Mouse (Mus musculus) lung, adult 2 months (tissue): Measurements from ENCODE around the gene Clic4. TPM values are rescaled to one million over a fixed set of nuclear protein-coding genes. Genes with fewer than 3 reads are reported as not detected.

Source experiments
- DNase-seq: peaks from one replicate; pipeline ENCODE4 v3.0.0; 2022
- H3K4me1 ChIP-seq: fragments of 200-500 bp; 2 replicates; pipeline ENCODE4 v1.6.1; 2011; ENCODE audit warnings: low read length; ENCODE audit not compliant: control insufficient read depth, insufficient read depth
- H3K4me3 ChIP-seq: fragments of 200-500 bp; replicated peaks from 2 replicates; pipeline ENCODE3; 2011; ENCODE audit warnings: low read depth, mild to moderate bottlenecking, control low read depth, low read length; ENCODE audit errors: extremely low read depth
- CTCF ChIP-seq: fragments of 200-500 bp; IDR thresholded peaks from 2 replicates; pipeline ENCODE4 v1.5.1; 2011; ENCODE audit warnings: mild to moderate bottlenecking, low read length, control low read depth; ENCODE audit not compliant: insufficient read depth
- POLR2A ChIP-seq: fragments of 200-500 bp; IDR thresholded peaks from 2 replicates; pipeline ENCODE4 v1.6.1; 2011; ENCODE audit warnings: low read depth, mild to moderate bottlenecking, control low read depth, low read length, borderline replicate concordance; ENCODE audit errors: extremely low read depth
- WGBS: fragments of 180-500 bp; shearing (Covaris S2); methylation state at CpG from one replicate; pipeline ENCODE4 v1.1.7; 2018; 5-methylcytosine and 5-hydroxymethylcytosine counted together
- polyA plus RNA-seq: library from polyadenylated mRNA; depleted of rRNA; stranded (reverse); fragments of >200 nt; gene quantifications from 2 replicates; pipeline ENCODE4 v1.2.3, GENCODE M21; 2012

Clic4 gene
- polyA plus RNA-seq, 1 experiment = 227 TPM

DNA sequence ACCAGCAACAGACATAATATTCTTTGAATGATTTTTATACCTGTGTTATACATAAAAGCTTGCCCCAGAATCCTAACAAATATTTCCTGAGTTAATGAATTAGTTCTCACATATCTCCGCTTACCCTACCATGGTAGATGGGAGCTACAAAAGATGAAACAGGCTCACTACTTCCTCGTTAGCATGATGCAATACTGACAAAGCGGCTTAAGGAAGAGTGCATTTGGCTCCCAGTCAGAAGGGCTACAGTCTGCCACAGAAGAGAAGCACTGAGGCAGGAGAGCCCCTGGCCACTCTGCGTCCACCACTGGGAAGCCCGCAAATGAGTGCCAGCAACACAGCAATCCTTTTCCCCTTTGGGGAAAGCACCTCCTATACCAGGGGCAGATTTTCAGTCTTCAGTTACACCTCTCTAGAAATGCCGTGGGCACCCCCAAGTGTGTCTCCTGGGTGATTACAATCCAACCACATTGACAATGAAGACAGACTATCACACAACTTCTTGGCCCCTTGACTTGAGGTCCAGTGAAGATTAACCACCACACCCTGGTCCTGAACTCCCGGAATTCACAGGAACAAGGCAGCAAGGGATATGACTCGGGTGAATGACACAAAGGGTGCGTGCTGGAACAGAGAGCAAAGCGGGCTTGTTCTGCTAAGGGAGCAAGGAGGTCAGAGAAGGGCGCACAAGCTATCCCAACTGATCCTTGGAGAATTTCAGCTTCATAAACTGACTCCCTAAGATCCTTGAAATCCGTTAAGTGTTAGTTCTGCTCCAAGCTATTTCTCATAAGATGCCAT, 19.2 kb downstream of the Clic4 start:
- no peak for DNase-seq
- no peak overlapping the region for H3K4me3 ChIP-seq
- H3K4me1 ChIP-seq = peaks cover 51% of the 10 kb centered on the region
- WGBS = 48% methylated on average over 12 of the region's 12 CpGs
- TF ChIP-seq CTCF (no peak), POLR2A (0 out of 2 replicates have a peak, but pooled peaks have one; percentile 18)

DNA sequence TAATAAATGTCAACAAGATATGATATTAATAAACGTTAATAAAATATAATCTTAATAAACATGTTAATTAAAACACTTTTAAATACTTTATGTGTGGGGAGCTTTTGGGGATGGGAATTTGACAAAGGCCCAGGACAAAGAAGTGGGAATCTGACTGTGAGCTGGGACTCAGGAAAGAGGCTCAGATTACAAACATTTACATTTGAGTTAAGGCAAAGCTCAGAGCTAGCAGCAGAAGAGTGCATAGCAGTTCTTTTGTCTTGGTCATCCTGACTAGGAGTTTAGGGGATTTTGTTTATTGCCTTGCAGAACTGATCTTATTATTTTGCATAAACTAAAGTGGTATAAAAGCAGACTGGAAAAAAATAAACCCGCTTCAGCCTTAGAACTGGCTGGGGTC, 20.8 kb downstream of the Clic4 start:
- DNase-seq = no peak
- Histone ChIP-seq H3K4me3 (no peak overlapping the region), H3K4me1 (peaks cover 52% of the 10 kb centered on the region)
- WGBS = 62% methylated on average over 2 of the region's 2 CpGs
- TF ChIP-seq CTCF (no peak), POLR2A (no peak)

DNA sequence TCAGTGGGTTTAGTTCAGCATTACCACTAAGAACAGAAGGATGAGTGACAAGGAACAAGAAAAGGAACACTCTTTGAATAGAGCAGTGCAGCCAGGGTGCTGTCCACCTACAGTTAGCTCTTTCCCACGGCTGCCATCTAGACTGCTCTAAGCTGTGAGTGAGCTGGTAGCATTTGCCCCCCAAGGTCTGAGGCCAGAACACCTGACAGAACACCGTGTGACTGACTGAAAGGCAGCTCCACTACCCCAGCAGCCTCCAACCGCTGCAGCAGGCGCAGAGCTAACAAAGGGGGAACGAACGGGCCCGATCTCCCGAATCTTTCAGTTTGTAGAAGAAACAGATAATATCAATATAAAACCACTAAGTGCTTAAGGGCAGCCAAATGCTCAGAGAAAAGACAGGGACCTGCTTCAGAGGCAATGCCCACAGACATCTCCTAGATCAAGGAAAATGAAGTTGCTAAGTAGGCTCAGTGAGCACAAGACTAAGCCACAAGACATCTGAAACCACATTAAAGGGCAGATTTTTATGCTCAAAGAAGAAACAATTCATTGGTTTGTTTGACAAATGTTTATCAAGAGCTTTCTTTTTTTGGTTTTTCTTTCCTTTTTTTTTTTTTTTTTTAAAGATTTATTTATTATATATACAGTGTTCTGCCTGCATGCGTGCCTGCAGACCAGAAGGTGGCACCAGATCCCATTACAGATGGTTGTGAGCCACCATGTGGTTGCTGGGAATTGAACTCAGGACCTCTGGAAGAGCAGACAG, 24.2 kb downstream of the Clic4 start:
- H3K4me1 ChIP-seq = peaks cover 37% of the 10 kb centered on the region
- no peak for TF ChIP-seq POLR2A
- 59% methylated on average over 9 of the region's 9 CpGs for WGBS
- no peak for DNase-seq
- H3K4me3 ChIP-seq = no peak overlapping the region

DNA sequence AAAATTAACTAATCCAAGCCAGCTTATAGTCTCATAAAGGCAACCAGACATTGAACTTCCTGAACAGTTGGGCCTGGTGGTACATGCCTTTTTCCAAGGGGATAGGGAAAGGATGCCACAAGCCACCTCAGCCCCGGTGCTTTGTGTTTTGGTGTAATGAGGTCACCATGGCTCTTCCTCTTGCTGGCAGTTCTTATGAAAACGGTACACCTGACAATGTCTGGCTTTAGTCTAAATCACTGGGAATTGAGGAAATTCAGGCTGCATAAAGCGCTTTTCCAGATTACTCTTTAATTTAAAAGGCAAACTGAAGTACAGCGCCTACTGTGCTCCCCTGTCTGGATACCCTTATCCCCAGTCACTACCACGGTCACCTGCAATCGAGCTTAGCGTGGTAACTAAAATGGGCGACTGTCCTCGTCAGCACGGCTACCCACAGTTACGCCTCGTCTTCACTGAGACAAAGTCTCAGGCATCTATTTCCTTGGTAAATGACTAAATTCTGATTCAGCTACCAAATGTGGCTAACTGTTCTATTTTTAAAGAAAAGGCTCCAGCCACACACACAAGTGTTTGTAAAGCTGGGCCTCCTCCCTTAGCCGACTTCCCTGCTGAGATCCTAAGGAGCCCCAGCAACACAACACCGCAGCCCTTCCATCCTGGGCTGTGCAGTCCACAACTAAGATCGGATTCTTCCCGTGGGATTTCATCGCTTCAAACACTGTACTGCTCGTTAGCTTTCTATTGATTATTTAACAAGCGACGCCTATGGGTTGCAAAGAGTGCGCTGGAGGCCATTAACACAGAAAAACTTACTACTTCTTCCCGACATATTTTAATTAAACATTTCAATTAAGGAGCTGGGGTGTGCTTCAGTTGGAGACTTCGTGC, 25.5 kb downstream of the Clic4 start:
- DNase-seq = no peak
- 60% methylated on average over 23 of the region's 23 CpGs for WGBS
- H3K4me1 ChIP-seq = peaks cover 38% of the 10 kb centered on the region
- H3K4me3 ChIP-seq = no peak overlapping the region
- TF ChIP-seq POLR2A = no peak
- TF ChIP-seq CTCF = no peak

DNA sequence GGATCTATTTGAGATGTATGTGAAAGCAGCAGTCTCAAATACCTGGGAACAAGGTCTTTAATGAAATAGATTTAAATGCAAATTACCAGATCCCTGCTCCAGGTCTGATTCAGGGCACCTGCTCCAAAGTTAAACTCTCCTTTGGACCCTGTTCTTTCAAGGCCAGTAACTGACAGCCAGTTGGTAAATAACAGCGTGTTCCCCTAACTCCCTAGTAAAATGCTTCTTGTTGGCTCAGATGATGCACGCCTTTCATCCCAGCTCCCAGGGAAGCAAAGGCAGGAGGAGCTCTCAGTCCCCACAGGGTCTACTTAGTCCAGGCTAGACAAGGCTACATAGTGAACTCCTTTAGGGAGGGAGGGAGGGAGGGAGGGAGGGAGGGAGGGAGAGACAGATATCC, 26.2 kb downstream of the Clic4 start:
- 67% methylated on average over 2 of the region's 2 CpGs for WGBS
- TF ChIP-seq POLR2A (no peak), CTCF (no peak)
- no peak for DNase-seq
- Histone ChIP-seq H3K4me3 (no peak overlapping the region), H3K4me1 (peaks cover 41% of the 10 kb centered on the region)

DNA sequence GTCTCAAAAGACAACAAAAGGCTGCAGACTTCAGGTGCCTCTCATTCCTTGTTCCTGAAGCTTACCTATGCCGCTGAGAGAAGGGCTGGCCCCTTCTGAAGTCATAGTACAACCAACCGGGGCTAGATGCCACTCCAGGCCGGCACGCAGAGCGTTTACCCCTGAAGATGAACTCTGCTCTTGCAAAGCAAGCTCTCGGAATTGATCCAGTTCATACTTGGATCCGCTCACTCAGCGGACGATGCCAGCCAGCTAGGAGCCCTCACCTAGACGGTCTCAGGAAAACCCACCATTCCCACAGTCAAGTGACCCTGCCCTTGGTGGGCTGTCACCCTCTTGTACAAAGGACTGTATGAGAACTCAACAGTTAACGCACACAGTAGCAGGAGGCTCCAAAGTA, 26.8 kb downstream of the Clic4 start:
- Histone ChIP-seq H3K4me3 (no peak overlapping the region), H3K4me1 (peaks cover 41% of the 10 kb centered on the region)
- TF ChIP-seq CTCF (no peak), POLR2A (no peak)
- no peak for DNase-seq
- 67% methylated on average over 11 of the region's 11 CpGs for WGBS

DNA sequence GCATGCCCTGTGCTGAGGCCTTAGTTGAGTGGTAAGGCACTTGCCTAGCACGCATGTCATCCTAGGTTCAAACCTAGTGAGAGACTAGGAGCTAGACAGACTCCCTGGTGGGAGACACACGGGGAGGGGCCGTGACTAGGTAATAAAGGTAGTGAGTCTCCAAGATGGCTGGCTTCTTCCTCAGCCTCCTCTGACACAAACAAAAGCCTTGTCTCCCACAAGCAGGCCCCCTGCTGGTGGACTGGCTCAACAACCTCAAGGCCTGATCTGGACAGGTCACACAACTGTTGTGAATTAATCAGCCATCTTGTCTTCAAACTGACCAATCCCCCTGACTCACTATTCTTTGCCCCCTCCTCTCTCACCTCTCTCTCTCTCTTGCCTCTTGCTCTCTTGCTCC, 28.3 kb downstream of the Clic4 start:
- WGBS = 85% methylated on average over 3 of the region's 3 CpGs
- peaks cover 44% of the 10 kb centered on the region for H3K4me1 ChIP-seq

DNA sequence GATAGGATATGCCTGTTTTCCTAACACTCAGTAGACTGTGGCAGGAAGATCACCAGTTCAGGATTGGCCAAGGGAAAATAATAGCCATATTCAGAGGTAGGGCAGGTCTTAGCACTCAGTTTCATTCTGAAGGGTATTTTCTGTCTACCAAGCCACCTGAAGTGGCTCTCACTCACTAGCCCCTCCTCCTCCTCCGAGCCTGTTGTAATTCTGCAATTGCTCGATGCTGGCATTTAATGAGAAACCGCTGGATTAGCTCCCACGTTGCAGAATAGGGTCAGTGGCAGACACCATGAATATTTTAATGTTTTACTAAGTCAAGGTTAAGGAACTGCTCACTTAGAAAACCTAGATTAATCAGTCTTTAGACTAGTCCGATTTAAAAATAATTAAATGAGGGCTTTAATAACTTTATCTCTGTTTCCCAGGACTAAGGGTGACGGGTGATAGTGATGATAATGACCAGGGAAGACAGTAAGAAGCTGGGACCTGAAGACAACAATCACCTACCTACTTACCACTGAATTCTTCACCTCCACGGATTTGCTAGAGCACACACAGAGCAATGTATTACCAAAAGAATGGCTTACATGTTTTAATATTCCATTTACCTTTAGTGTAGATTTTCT, 29.6 kb downstream of the Clic4 start:
- Histone ChIP-seq H3K4me1 (peaks cover 41% of the 10 kb centered on the region), H3K4me3 (no peak overlapping the region)
- WGBS = 54% methylated on average over 7 of the region's 7 CpGs
- no peak for DNase-seq
- TF ChIP-seq CTCF (no peak), POLR2A (no peak)

More for the DNA sequence above, 28.3 kb downstream of the Clic4 start:
- TF ChIP-seq CTCF = peak; percentile 69
- no peak for TF ChIP-seq POLR2A
- H3K4me3 ChIP-seq = no peak overlapping the region
- DNase-seq = no peak

DNA sequence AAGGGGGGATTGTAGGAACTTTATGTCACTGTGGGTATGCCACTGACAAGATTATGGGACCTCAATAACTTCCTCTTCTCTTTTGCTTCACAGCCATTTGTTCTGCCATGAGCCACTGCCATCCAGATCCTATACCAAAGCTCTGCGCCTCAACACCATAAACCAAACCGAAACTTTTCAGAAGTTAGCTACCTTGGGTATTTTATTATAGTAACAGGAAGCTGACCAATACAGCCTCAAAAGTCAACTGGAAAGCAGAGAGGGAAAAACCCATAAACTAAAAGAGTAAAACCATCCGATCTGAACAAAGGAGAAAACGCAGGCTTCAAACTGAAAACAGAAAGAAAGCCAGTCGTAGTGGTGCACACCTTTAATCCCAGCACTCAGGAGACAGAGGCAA, 30.2 kb downstream of the Clic4 start:
- DNase-seq = no peak
- H3K4me3 ChIP-seq = no peak overlapping the region
- 73% methylated on average over 5 of the region's 5 CpGs for WGBS
- H3K4me1 ChIP-seq = peaks cover 39% of the 10 kb centered on the region
- TF ChIP-seq POLR2A (no peak), CTCF (no peak)
